Mouse (Mus musculus): ENCODE data around the gene Plekhg5. TPM values are rescaled to one million over a fixed set of nuclear protein-coding genes. Genes with fewer than 3 reads are reported as not detected.
"Not testable (repeated sequence)": the region's sequence is repeated elsewhere in the genome, so short reads cannot be mapped to it uniquely, and the experiment has no call there.

Gene Plekhg5
- polyA plus RNA-seq, 1 experiment from 2014 or later, result 13.8 TPM

- peaks cover 12% of the 10 kb centered on the region for H3K4me1 ChIP-seq (ENCODE audit: control insufficient read depth, insufficient read depth, low read depth, low read length)
- not testable (repeated sequence) for H3K9me3 ChIP-seq (ENCODE audit: control insufficient read depth, low read length); H3K9ac ChIP-seq (ENCODE audit: low read depth, low read length); H3K27me3 ChIP-seq (replicated peaks; ENCODE audit: control insufficient read depth, insufficient read depth, low read length); ATAC-seq; H3K4me3 ChIP-seq (ENCODE audit: low read length); H3K36me3 ChIP-seq (ENCODE audit: control insufficient read depth, insufficient read depth, low read length); H3K4me2 ChIP-seq (ENCODE audit: low read length); H3K27ac ChIP-seq (ENCODE audit: low read depth, low read length)
- WGBS, result 91% methylated on average over 6 of the region's 6 CpGs
Observed at GRCm38 (mm10) chr4:152036464-152036863, 35.8 kb upstream of the Plekhg5 start.

GRCm38 (mm10) chr4:152038225-152038984 is 33.9 kb upstream of the Plekhg5 start, which contains the start of gene Tas1r1:
TSS of gene Tas1r1 (minus strand) at chr4:152038568.
- no peak for ATAC-seq
- 44% methylated on average over 10 of the region's 10 CpGs for WGBS
- peaks cover 16% of the 10 kb centered on the region for H3K36me3 ChIP-seq (ENCODE audit: control insufficient read depth, insufficient read depth, low read length)
- H3K4me2 ChIP-seq (ENCODE audit: low read length), result peak within 1 kb of the TSS; percentile 99
- H3K4me3 ChIP-seq (ENCODE audit: low read length), result peak within 1 kb of the TSS; percentile 99
- H3K27ac ChIP-seq (ENCODE audit: low read depth, low read length), result peak within 1 kb of the TSS; percentile 51; the same call in 1 of the 2 replicates
- H3K9me3 ChIP-seq (ENCODE audit: control insufficient read depth, low read length), result no peaks in the 10 kb centered on the region
- peak within 1 kb of the TSS; percentile 87 for H3K9ac ChIP-seq (ENCODE audit: low read depth, low read length)
- peaks cover 12% of the 10 kb centered on the region for H3K4me1 ChIP-seq (ENCODE audit: control insufficient read depth, insufficient read depth, low read depth, low read length)
- no peaks in the 10 kb centered on the region for H3K27me3 ChIP-seq (replicated peaks; ENCODE audit: control insufficient read depth, insufficient read depth, low read length)

- H3K36me3 ChIP-seq (ENCODE audit: control insufficient read depth, insufficient read depth, low read length), result peaks cover 20% of the 10 kb centered on the region
- H3K9me3 ChIP-seq (ENCODE audit: control insufficient read depth, low read length), result no peaks in the 10 kb centered on the region
- no peaks in the 10 kb centered on the region for H3K27me3 ChIP-seq (replicated peaks; ENCODE audit: control insufficient read depth, insufficient read depth, low read length)
Observed at GRCm38 (mm10) chr4:152038985-152039830, 33.1 kb upstream of the Plekhg5 start, which contains the start of gene Nol9. TSS of gene Nol9 (plus strand) at chr4:152039321.

GRCm38 (mm10) chr4:152039831-152040310 is 32.4 kb upstream of the Plekhg5 start:
- Histone ChIP-seq H3K4me1 (ENCODE audit: control insufficient read depth, insufficient read depth, low read depth, low read length) (peaks cover 12% of the 10 kb centered on the region), H3K4me3 (ENCODE audit: low read length) (peak overlapping the region; percentile 99), H3K9me3 (ENCODE audit: control insufficient read depth, low read length) (no peaks in the 10 kb centered on the region), H3K27me3 (replicated peaks; ENCODE audit: control insufficient read depth, insufficient read depth, low read length) (no peaks in the 10 kb centered on the region), H3K27ac (ENCODE audit: low read depth, low read length) (no peak overlapping the region), H3K9ac (ENCODE audit: low read depth, low read length) (peak overlapping the region; percentile 87), H3K36me3 (ENCODE audit: control insufficient read depth, insufficient read depth, low read length) (peaks cover 20% of the 10 kb centered on the region), H3K4me2 (ENCODE audit: low read length) (peak overlapping the region; percentile 99)
- ATAC-seq, result no peak
- 6% methylated on average over 25 of the region's 25 CpGs for WGBS

More at GRCm38 (mm10) chr4:152038985-152039830, 33.1 kb upstream of the Plekhg5 start, which contains the start of gene Nol9:
- Histone ChIP-seq H3K4me1 (ENCODE audit: control insufficient read depth, insufficient read depth, low read depth, low read length) (peaks cover 12% of the 10 kb centered on the region), H3K4me3 (ENCODE audit: low read length) (peak within 1 kb of the TSS; percentile 99), H3K9ac (ENCODE audit: low read depth, low read length) (peak within 1 kb of the TSS; percentile 87), H3K4me2 (ENCODE audit: low read length) (peak within 1 kb of the TSS; percentile 99), H3K27ac (ENCODE audit: low read depth, low read length) (peak within 1 kb of the TSS; percentile 51; the same call in 1 of the 2 replicates)
- peak; percentile 91 for ATAC-seq
- under 1% methylated on average over 69 of the region's 86 CpGs for WGBS

- WGBS, result 94% methylated on average over 22 of the region's 22 CpGs
- no peak overlapping the region for H3K9ac ChIP-seq (ENCODE audit: low read depth, low read length)
- no peak overlapping the region for H3K27ac ChIP-seq (ENCODE audit: low read depth, low read length)
- peaks cover 12% of the 10 kb centered on the region for H3K4me1 ChIP-seq (ENCODE audit: control insufficient read depth, insufficient read depth, low read depth, low read length)
- no peaks in the 10 kb centered on the region for H3K9me3 ChIP-seq (ENCODE audit: control insufficient read depth, low read length)
- no peak for ATAC-seq
- peaks cover 34% of the 10 kb centered on the region for H3K36me3 ChIP-seq (ENCODE audit: control insufficient read depth, insufficient read depth, low read length)
- no peak overlapping the region for H3K4me3 ChIP-seq (ENCODE audit: low read length)
- H3K27me3 ChIP-seq (replicated peaks; ENCODE audit: control insufficient read depth, insufficient read depth, low read length), result no peaks in the 10 kb centered on the region
- H3K4me2 ChIP-seq (ENCODE audit: low read length), result no peak overlapping the region
Observed at GRCm38 (mm10) chr4:152041924-152042641, 30.2 kb upstream of the Plekhg5 start.

- Histone ChIP-seq H3K4me3 (ENCODE audit: low read length) (no peak overlapping the region), H3K9ac (ENCODE audit: low read depth, low read length) (no peak overlapping the region), H3K27ac (ENCODE audit: low read depth, low read length) (no peak overlapping the region), H3K4me2 (ENCODE audit: low read length) (no peak overlapping the region), H3K36me3 (ENCODE audit: control insufficient read depth, insufficient read depth, low read length) (peaks cover 43% of the 10 kb centered on the region), H3K4me1 (ENCODE audit: control insufficient read depth, insufficient read depth, low read depth, low read length) (peaks cover 12% of the 10 kb centered on the region), H3K9me3 (ENCODE audit: control insufficient read depth, low read length) (no peaks in the 10 kb centered on the region), H3K27me3 (replicated peaks; ENCODE audit: control insufficient read depth, insufficient read depth, low read length) (no peaks in the 10 kb centered on the region)
- 87% methylated on average over 3 of the region's 3 CpGs for WGBS
- ATAC-seq, result no peak
Observed at GRCm38 (mm10) chr4:152043171-152043570, 29.1 kb upstream of the Plekhg5 start.

- H3K4me3 ChIP-seq (ENCODE audit: low read length), result no peak overlapping the region
- no peak overlapping the region for H3K9ac ChIP-seq (ENCODE audit: low read depth, low read length)
- H3K27me3 ChIP-seq (replicated peaks; ENCODE audit: control insufficient read depth, insufficient read depth, low read length), result no peaks in the 10 kb centered on the region
- peaks cover 9% of the 10 kb centered on the region for H3K4me1 ChIP-seq (ENCODE audit: control insufficient read depth, insufficient read depth, low read depth, low read length)
- peaks cover 47% of the 10 kb centered on the region for H3K36me3 ChIP-seq (ENCODE audit: control insufficient read depth, insufficient read depth, low read length)
- no peak overlapping the region for H3K27ac ChIP-seq (ENCODE audit: low read depth, low read length)
- 83% methylated on average over 6 of the region's 6 CpGs for WGBS
- no peak overlapping the region for H3K4me2 ChIP-seq (ENCODE audit: low read length)
- H3K9me3 ChIP-seq (ENCODE audit: control insufficient read depth, low read length), result no peaks in the 10 kb centered on the region
- no peak for ATAC-seq
Observed at GRCm38 (mm10) chr4:152044609-152045008, 27.7 kb upstream of the Plekhg5 start.

GRCm38 (mm10) chr4:152062390-152063110 is 9.7 kb upstream of the Plekhg5 start:
- Histone ChIP-seq H3K4me1 (ENCODE audit: control insufficient read depth, insufficient read depth, low read depth, low read length) (no peaks in the 10 kb centered on the region), H3K36me3 (ENCODE audit: control insufficient read depth, insufficient read depth, low read length) (peaks cover 19% of the 10 kb centered on the region), H3K27me3 (replicated peaks; ENCODE audit: control insufficient read depth, insufficient read depth, low read length) (no peaks in the 10 kb centered on the region), H3K9ac (ENCODE audit: low read depth, low read length) (no peak overlapping the region), H3K27ac (ENCODE audit: low read depth, low read length) (no peak overlapping the region), H3K9me3 (ENCODE audit: control insufficient read depth, low read length) (no peaks in the 10 kb centered on the region), H3K4me3 (ENCODE audit: low read length) (no peak overlapping the region), H3K4me2 (ENCODE audit: low read length) (no peak overlapping the region)
- no peak for ATAC-seq
- WGBS, result 71% methylated on average over 9 of the region's 9 CpGs

Data from hindbrain, embryonic 16.5 days (tissue).